Mouse (Mus musculus): ENCODE data around the gene Olfr434. TPM values are rescaled to one million over a fixed set of nuclear protein-coding genes. Genes with fewer than 3 reads are reported as not detected.

Gene Olfr434
- polyA plus RNA-seq (2014; fragmentation: Illumina TruSeq; extraction: RNeasy Lipid Tissue Mini Kit (QIAGEN cat#74804); ENCODE audit: low read depth, low replicate concordance): not detected

GRCm38 (mm10) chr6:43212873-43213272 lies at the start of gene Olfr434:
TSS of gene Olfr434 (plus strand) at chr6:43213021.

GRCm38 (mm10) chr6:43171840-43172239 lies 41.0 kb upstream of the Olfr434 start, which contains the start of gene Olfr13:
TSS of gene Olfr13 (plus strand) at chr6:43172140.

GRCm38 (mm10) chr6:43196781-43197180 lies 16.0 kb upstream of the Olfr434 start, which contains the start of gene Olfr435:
TSS of gene Olfr435 (plus strand) at chr6:43197146.

DNA sequence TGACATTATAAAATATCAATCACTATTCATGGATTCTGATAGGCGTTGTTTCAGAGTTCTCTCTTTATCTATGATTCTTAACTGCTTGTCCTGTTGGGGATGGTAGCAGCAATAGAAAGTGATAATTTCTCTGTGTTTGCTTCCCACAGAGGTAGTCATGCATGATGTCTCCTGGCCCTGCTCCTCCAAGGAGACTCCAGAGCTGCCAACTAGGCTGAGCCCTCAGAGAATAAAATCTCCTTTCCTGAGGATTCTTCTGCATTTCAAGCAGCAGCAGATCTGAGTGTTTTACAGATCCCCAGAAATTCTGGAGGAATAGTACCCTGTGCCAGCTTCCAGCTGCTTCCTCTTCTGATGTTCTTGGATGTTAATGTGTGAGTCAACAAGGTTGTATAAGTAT lies 18.4 kb downstream of the Olfr434 start, which contains the start of gene Olfr47:
TSS of gene Olfr47 (plus strand) at position 275 of the 400 bp plus-strand sequence.

GRCm38 (mm10) chr6:43265363-43266041 lies 52.7 kb downstream of the Olfr434 start, which contains the start of gene Arhgef5:
TSS of gene Arhgef5 (plus strand) at chr6:43265582.

Other genes with a start within 250 kb of the Olfr434 start
- gene Olfr441, start 106.7 kb upstream of the Olfr434 start, polyA plus RNA-seq (2014; fragmentation: Illumina TruSeq; extraction: RNeasy Lipid Tissue Mini Kit (QIAGEN cat#74804); ENCODE audit: low read depth, low replicate concordance): not detected
- gene Olfr237-ps1, start 66.5 kb upstream of the Olfr434 start, polyA plus RNA-seq (2014; fragmentation: Illumina TruSeq; extraction: RNeasy Lipid Tissue Mini Kit (QIAGEN cat#74804); ENCODE audit: low read depth, low replicate concordance): not detected
- not detected for gene Olfr437, start 49.7 kb upstream of the Olfr434 start, polyA plus RNA-seq (2014; fragmentation: Illumina TruSeq; extraction: RNeasy Lipid Tissue Mini Kit (QIAGEN cat#74804); ENCODE audit: low read depth, low replicate concordance)
- not detected for gene Olfr13, start 40.9 kb upstream of the Olfr434 start, polyA plus RNA-seq (2014; fragmentation: Illumina TruSeq; extraction: RNeasy Lipid Tissue Mini Kit (QIAGEN cat#74804); ENCODE audit: low read depth, low replicate concordance)
- gene Olfr435, start 15.9 kb upstream of the Olfr434 start, polyA plus RNA-seq (2014; fragmentation: Illumina TruSeq; extraction: RNeasy Lipid Tissue Mini Kit (QIAGEN cat#74804); ENCODE audit: low read depth, low replicate concordance): not detected
- not detected for gene Olfr47, start 18.5 kb downstream of the Olfr434 start, polyA plus RNA-seq (2014; fragmentation: Illumina TruSeq; extraction: RNeasy Lipid Tissue Mini Kit (QIAGEN cat#74804); ENCODE audit: low read depth, low replicate concordance)
- 18.5 TPM for gene Arhgef5, start 52.6 kb downstream of the Olfr434 start, polyA plus RNA-seq (2014; fragmentation: Illumina TruSeq; extraction: RNeasy Lipid Tissue Mini Kit (QIAGEN cat#74804); ENCODE audit: low read depth, low replicate concordance)
- gene Nobox, start 96.5 kb downstream of the Olfr434 start, polyA plus RNA-seq (2014; fragmentation: Illumina TruSeq; extraction: RNeasy Lipid Tissue Mini Kit (QIAGEN cat#74804); ENCODE audit: low read depth, low replicate concordance): not detected

All from adrenal gland, adult 10 weeks (tissue).